Mouse (Mus musculus) thymus, postnatal 14 days (tissue): ENCODE measurements around the gene Cox6a1.

Experiments used
- DNase-seq: peaks from one replicate; pipeline ENCODE4 v3.0.0; 2021

The Cox6a1 gene

DNA sequence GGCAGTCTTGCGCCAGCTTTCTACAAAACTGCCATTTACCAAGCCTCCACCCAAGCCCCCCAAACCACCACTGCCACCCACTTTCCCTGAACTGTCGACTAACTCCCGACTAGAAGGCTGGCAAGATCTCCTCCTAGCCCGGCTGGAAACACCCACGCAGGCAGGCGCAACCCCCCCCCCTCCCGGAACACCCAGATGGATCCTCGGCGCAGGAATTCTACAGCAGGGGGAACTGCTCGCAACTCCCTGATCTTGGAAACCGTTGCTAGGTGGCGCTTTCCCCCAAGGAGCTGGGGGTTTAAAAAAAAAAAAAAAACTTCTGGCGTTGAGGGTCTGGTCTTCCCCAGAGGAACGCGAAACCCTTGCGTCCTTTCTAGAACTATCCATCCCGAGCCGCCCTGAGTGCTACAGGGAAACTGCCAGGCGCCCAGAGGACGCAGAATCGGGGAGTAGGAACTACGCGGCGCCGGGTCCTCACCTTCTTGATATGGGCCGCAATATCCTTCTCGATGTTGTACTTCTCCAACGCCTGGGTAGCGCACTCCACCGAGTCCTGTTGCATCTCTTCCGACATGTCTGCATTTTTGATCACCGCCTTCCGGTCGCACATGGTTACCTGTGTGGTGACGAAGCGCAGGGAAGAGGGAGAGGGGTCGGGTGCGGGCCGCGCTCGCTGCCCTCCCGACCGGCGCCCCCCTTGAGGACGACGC lies 48.6 kb downstream of the Cox6a1 start:
- no peak for DNase-seq

DNA sequence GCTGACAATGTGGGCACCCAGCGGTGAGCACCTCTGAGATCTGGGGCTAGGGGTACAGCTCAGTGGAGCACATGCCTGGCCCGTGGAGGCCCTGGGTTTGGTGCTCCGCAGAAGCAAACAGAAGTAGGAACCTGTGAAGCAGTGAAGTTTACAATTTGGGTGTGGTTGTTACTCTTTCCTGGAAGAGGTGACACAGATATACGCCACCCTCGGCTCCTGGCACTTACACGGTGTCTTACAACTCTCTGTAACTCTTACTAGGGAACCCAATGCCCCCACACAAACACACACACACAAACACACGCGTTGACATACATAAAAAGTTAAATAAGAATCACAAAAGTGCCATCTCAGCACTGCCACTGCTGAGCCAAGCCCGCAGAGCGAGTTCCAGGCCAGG lies 52.4 kb downstream of the Cox6a1 start:
- DNase-seq, result no peak
